Mouse (Mus musculus) limb, embryonic 12.5 days (tissue): ENCODE measurements around the gene Gpr84. TPM values are rescaled to one million over a fixed set of nuclear protein-coding genes. Genes with fewer than 3 reads are reported as not detected.

Source experiments
- ATAC-seq: fragments of 200-750 bp; cut with Nextera tagmentation; 2 replicates; pipeline ENCODE4 v1.8.0; 2017; ENCODE audit warnings: low read depth, moderate TSS enrichment; ENCODE audit not compliant: insufficient number of reproducible peaks, insufficient read depth, low FRiP score, low TSS enrichment
- H3K27ac ChIP-seq: fragments of 300-500 bp; sonication (generic); 2 replicates; pipeline ENCODE4 v1.5.1; 2016; ENCODE audit warnings: mild to moderate bottlenecking, moderate library complexity
- H3K27me3 ChIP-seq: fragments of 300-500 bp; sonication (generic); 2 replicates; pipeline ENCODE4 v1.6.1; 2016; ENCODE audit warnings: mild to moderate bottlenecking, moderate library complexity
- H3K36me3 ChIP-seq: fragments of 300-500 bp; sonication (generic); 2 replicates; pipeline ENCODE4 v1.6.1; 2016; ENCODE audit warnings: mild to moderate bottlenecking, moderate library complexity
- H3K4me1 ChIP-seq: fragments of 300-500 bp; sonication (generic); replicated peaks from 2 replicates; pipeline ENCODE4 v1.6.1; 2016
- H3K4me2 ChIP-seq: fragments of 300-500 bp; sonication (generic); 2 replicates; pipeline ENCODE4 v1.6.1; 2016; ENCODE audit warnings: mild to moderate bottlenecking, moderate library complexity
- H3K4me3 ChIP-seq: fragments of 300-500 bp; sonication (generic); replicated peaks from 2 replicates; pipeline ENCODE4 v1.5.1; 2016; ENCODE audit warnings: mild to moderate bottlenecking
- H3K9ac ChIP-seq: fragments of 300-500 bp; sonication (generic); replicated peaks from 2 replicates; pipeline ENCODE4 v1.6.1; 2016; ENCODE audit warnings: mild to moderate bottlenecking, moderate library complexity
- H3K9me3 ChIP-seq: fragments of 300-500 bp; sonication (generic); 2 replicates; pipeline ENCODE4 v1.6.1; 2016; ENCODE audit warnings: mild to moderate bottlenecking, moderate library complexity
- WGBS: fragments of 180-500 bp; shearing (Covaris S2); methylation state at CpG from one replicate; pipeline ENCODE4 v1.1.7; 2016; 5-methylcytosine and 5-hydroxymethylcytosine counted together
- polyA plus RNA-seq: library from polyadenylated mRNA; unstranded; fragments of >200 nt; fragmentation: Nextera tagmentation; extraction: Ambion mirVana; gene quantifications from 2 replicates; pipeline ENCODE4 v1.2.1, GENCODE M21; 2016

Gene Gpr84
- polyA plus RNA-seq = 0.31 and 0.44 TPM in 2 replicates

GRCm38 (mm10) chr15:103310365-103310910 lies at the start of gene Gpr84:
Gpr84 (minus strand) TSS chr15:103310612.
- Histone ChIP-seq H3K27ac (no peak within 1 kb of the TSS), H3K4me3 (no peak within 1 kb of the TSS), H3K4me2 (no peak within 1 kb of the TSS), H3K9me3 (no peaks in the 10 kb centered on the region), H3K9ac (no peak within 1 kb of the TSS), H3K27me3 (peaks cover 15% of the 10 kb centered on the region; the same call in 1 of the 2 replicates), H3K4me1 (peaks cover 48% of the 10 kb centered on the region), H3K36me3 (peaks cover 3% of the 10 kb centered on the region; the same call in 1 of the 2 replicates)
- no peak for ATAC-seq
- 59% methylated on average over 6 of the region's 6 CpGs for WGBS

GRCm38 (mm10) chr15:103359869-103360602 lies 49.6 kb upstream of the Gpr84 start:
- no peaks in the 10 kb centered on the region for H3K9me3 ChIP-seq
- H3K4me1 ChIP-seq = peaks cover 29% of the 10 kb centered on the region
- 90% methylated on average over 5 of the region's 5 CpGs for WGBS
- no peak overlapping the region for H3K9ac ChIP-seq
- H3K4me3 ChIP-seq = no peak overlapping the region
- H3K36me3 ChIP-seq = peaks cover 29% of the 10 kb centered on the region
- no peak for ATAC-seq
- no peak overlapping the region for H3K4me2 ChIP-seq
- H3K27me3 ChIP-seq = no peaks in the 10 kb centered on the region
- no peak overlapping the region for H3K27ac ChIP-seq

DNA sequence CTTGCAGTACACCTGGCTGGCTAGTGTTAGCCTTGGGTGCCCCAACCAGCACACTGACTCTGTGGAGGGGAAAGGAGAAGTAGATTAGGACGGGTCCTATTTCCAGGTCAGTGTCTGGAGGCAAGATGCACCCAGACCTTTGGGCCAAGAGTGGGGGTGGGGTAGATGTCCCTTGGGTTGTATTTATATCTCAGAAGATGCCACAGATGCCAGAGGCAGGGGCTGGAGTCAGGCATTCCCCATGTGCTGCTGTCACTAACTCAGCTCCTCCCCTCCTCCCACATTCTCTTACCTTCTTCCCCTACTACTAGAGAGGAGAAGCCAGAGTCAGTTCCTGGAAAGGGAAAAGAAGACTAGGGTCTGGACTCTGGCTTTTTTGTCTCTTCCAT lies 48.7 kb upstream of the Gpr84 start:
- Histone ChIP-seq H3K36me3 (peaks cover 38% of the 10 kb centered on the region), H3K27ac (peak overlapping the region; percentile 86), H3K4me3 (no peak overlapping the region), H3K4me1 (peaks cover 22% of the 10 kb centered on the region), H3K4me2 (no peak overlapping the region), H3K9me3 (no peaks in the 10 kb centered on the region), H3K9ac (no peak overlapping the region), H3K27me3 (no peaks in the 10 kb centered on the region)
- ATAC-seq = peak; percentile 16
- WGBS = 50% methylated on average over 1 of the region's 1 CpGs

GRCm38 (mm10) chr15:103358278-103359121 lies 48.1 kb upstream of the Gpr84 start:
- H3K36me3 ChIP-seq = peaks cover 44% of the 10 kb centered on the region
- peak overlapping the region; percentile 38; the same call in 1 of the 2 replicates for H3K9ac ChIP-seq
- ATAC-seq = peak; percentile 86
- H3K4me2 ChIP-seq = no peak overlapping the region
- H3K4me3 ChIP-seq = no peak overlapping the region
- H3K9me3 ChIP-seq = no peaks in the 10 kb centered on the region
- H3K4me1 ChIP-seq = peaks cover 22% of the 10 kb centered on the region
- 21% methylated on average over 4 of the region's 4 CpGs for WGBS
- H3K27ac ChIP-seq = peak overlapping the region; percentile 86
- H3K27me3 ChIP-seq = no peaks in the 10 kb centered on the region

- H3K4me2 ChIP-seq = no peak overlapping the region
- no peak overlapping the region for H3K4me3 ChIP-seq
- H3K27me3 ChIP-seq = no peaks in the 10 kb centered on the region
- peak overlapping the region; percentile 23; the same call in 1 of the 2 replicates for H3K9ac ChIP-seq
- ATAC-seq = no peak
- 77% methylated on average over 4 of the region's 4 CpGs for WGBS
- H3K4me1 ChIP-seq = peaks cover 22% of the 10 kb centered on the region
- no peak overlapping the region for H3K27ac ChIP-seq
- no peaks in the 10 kb centered on the region for H3K9me3 ChIP-seq
- peaks cover 49% of the 10 kb centered on the region for H3K36me3 ChIP-seq
These were observed 47.4 kb upstream of the Gpr84 start for GRCm38 (mm10) chr15:103357817-103358216.

- WGBS = 74% methylated on average over 4 of the region's 4 CpGs
- H3K27me3 ChIP-seq = no peaks in the 10 kb centered on the region
- no peak overlapping the region for H3K4me3 ChIP-seq
- H3K4me2 ChIP-seq = no peak overlapping the region
- H3K4me1 ChIP-seq = peaks cover 22% of the 10 kb centered on the region
- H3K9me3 ChIP-seq = no peaks in the 10 kb centered on the region
- peaks cover 65% of the 10 kb centered on the region for H3K36me3 ChIP-seq
- H3K27ac ChIP-seq = no peak overlapping the region
- no peak overlapping the region for H3K9ac ChIP-seq
- no peak for ATAC-seq
These were observed 45.7 kb upstream of the Gpr84 start for GRCm38 (mm10) chr15:103356130-103356529.

DNA sequence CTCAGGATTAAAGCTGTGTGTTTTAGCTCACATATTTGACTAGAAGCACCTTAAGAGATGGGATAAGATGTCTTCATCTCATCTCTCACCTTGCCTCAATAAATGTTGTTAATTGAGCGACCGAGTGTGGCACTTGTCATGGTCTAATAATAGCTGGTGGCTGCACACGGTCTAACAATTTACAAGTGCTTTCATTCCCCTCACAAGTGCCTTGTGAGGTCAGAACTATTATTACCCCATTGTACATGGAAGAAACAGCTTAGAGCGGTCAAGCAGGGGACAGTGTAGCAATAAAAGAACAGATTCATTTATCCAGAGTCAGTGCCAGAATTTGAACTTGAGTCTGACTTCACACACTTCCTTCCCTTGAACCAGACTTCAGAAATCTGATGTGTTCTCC lies 45.0 kb upstream of the Gpr84 start:
- Histone ChIP-seq H3K4me3 (no peak overlapping the region), H3K4me2 (no peak overlapping the region), H3K9me3 (no peaks in the 10 kb centered on the region), H3K27me3 (no peaks in the 10 kb centered on the region), H3K9ac (no peak overlapping the region), H3K36me3 (peaks cover 72% of the 10 kb centered on the region), H3K27ac (no peak overlapping the region), H3K4me1 (peaks cover 22% of the 10 kb centered on the region)
- 83% methylated on average over 4 of the region's 4 CpGs for WGBS
- no peak for ATAC-seq

DNA sequence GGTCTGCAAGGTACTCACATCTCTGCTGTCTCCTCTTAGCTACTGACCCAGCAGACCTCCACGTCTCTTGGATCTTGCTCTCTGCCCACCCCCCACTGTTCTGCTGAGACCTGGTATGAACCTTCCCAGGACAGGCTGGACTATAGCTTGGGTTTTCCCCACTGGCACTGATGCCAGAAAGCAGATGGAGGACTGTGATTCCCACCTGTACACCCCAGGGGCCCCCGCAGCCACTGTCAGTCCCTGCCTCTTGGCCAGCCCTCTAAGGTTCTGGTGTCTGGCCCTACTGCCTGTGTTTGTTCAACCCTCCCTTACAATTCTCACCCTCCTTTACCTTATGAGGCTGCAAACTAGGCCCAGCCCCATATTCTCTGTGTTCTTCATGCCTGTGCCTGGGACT lies 44.3 kb upstream of the Gpr84 start:
- no peaks in the 10 kb centered on the region for H3K27me3 ChIP-seq
- H3K4me3 ChIP-seq = no peak overlapping the region
- H3K9ac ChIP-seq = no peak overlapping the region
- peaks cover 22% of the 10 kb centered on the region for H3K4me1 ChIP-seq
- no peaks in the 10 kb centered on the region for H3K9me3 ChIP-seq
- ATAC-seq = no peak
- H3K36me3 ChIP-seq = peaks cover 79% of the 10 kb centered on the region
- H3K4me2 ChIP-seq = no peak overlapping the region
- 89% methylated on average over 2 of the region's 2 CpGs for WGBS
- H3K27ac ChIP-seq = no peak overlapping the region

DNA sequence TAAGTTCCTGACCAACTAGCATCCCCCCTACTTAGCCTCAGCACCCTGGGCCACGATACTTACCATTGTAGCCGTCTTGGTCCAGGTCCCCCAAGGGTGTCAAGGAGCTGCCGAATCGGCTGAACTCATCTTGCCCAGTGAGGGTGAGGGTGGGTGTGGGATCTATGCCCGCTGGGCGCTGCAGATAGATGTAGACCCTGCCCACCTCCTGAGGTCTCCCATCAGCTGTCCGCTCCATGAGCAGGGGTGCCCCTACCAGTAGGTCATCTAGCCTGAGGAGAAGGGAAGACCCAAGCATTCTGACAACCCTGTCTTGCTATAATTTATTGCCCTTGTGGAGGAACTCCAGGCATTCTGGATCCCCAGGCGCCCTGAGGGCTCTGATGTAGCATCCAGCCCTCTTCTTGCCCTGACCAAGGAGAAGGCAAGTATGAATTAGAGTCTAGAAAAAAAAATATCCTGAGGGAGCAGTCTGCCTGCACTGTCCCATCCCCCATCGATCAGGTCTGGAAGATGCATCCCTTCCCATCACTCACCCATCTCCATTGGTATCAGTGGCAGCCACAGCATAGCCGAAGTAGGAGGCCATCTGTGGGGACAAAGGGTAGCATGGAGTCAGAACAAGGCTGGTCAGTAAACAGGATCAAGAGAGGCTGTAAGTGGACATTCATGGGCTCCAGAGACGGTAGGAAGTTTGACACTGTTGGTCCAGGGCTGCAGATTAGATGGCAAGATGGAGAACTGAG lies 43.3 kb upstream of the Gpr84 start:
- ATAC-seq = no peak
- WGBS = 87% methylated on average over 11 of the region's 11 CpGs
- no peak overlapping the region for H3K27ac ChIP-seq
- no peak overlapping the region for H3K4me2 ChIP-seq
- no peaks in the 10 kb centered on the region for H3K27me3 ChIP-seq
- H3K4me3 ChIP-seq = no peak overlapping the region
- H3K9me3 ChIP-seq = no peaks in the 10 kb centered on the region
- no peak overlapping the region for H3K9ac ChIP-seq
- peaks cover 11% of the 10 kb centered on the region for H3K4me1 ChIP-seq
- H3K36me3 ChIP-seq = peaks cover 89% of the 10 kb centered on the region

DNA sequence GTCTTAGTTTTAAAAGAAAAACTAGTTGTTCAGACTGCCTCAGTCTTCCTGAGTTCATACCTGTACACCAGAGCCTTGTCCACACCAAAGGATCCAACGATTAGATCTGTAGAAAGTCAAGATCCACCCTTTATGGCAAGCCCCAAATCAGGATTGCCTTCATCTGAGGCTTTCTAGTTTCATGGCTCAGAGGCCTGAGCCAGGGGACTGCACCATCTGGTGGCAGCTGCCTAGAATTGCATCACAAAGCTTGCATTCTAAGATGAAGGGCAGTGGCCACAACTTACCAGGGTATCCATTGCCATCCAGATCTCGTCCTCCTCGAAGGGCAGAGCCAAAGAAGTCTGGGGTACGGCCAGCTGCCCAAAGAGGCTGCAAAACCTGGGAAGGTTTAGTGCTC lies 42.4 kb upstream of the Gpr84 start:
- H3K36me3 ChIP-seq = peaks cover 97% of the 10 kb centered on the region
- 49% methylated on average over 4 of the region's 4 CpGs for WGBS
- H3K9ac ChIP-seq = no peak overlapping the region
- H3K9me3 ChIP-seq = no peaks in the 10 kb centered on the region
- peaks cover 3% of the 10 kb centered on the region; the same call in 1 of the 2 replicates for H3K4me1 ChIP-seq
- no peak overlapping the region for H3K4me2 ChIP-seq
- no peak overlapping the region for H3K4me3 ChIP-seq
- no peak overlapping the region for H3K27ac ChIP-seq
- H3K27me3 ChIP-seq = no peaks in the 10 kb centered on the region
- no peak for ATAC-seq
